ENCODE assay signal across 15 mouse cellular contexts in genomic region chr11:115446906-115447305, GRCm38 (mm10). TPM values are rescaled to one million over a fixed set of nuclear protein-coding genes. Genes with fewer than 3 reads are reported as not detected.
A peak's percentile ranks its signal among the peaks of the same experiment; 100 is the strongest.
DNase-seq lines count a peak whose midpoint lies in the region; ATAC-seq and TF ChIP-seq lines count a peak whose summit lies in the region.
"Had no signal": no experiment of that assay in that cellular context is flagged by ENCODE, and none has a peak within 500 bp of the region (broad histone marks: within the 10 kb centered on the region; RNA-seq: fewer than 3 reads in every experiment).

No protein-coding gene starts in this region.

- H3K9me3 ChIP-seq in heart, embryonic 10.5 days, result no peaks in the 10 kb centered on the region
- H3K9me3 ChIP-seq in liver, postnatal 0 days (ENCODE audit: low read length), result no peaks in the 10 kb centered on the region
- H3K9me3 ChIP-seq in forebrain, embryonic 16.5 days (ENCODE audit: control insufficient read depth, low read length), result no peaks in the 10 kb centered on the region
- H3K9me3 ChIP-seq: hindbrain, embryonic 12.5 days; limb, embryonic 13.5 days; midbrain, embryonic 13.5 days had no signal

- peak; percentile 51 to 55 for DNase-seq in heart, adult 18-20 months
- no peak for DNase-seq in heart, adult 8-10 months (ENCODE audit: low spot score)
- DNase-seq in heart, embryonic 10.5 days (ENCODE audit: low spot score), result no peak
- peak; percentile 60 for DNase-seq in kidney, adult 18-20 months
- DNase-seq in liver, postnatal 0 days, result no peak
- no peak for DNase-seq in lung, postnatal 4 days
- no peak for DNase-seq in MN1 (ENCODE audit: low spot score)
- DNase-seq: cerebellum, postnatal 14 days had no signal

- TF ChIP-seq EP300 in liver, postnatal 0 days (IDR thresholded peaks at IDR 0.05; ENCODE audit: low read depth), result no peak

- H3K4me2 ChIP-seq in liver, postnatal 0 days (ENCODE audit: low read depth, low read length), result peak overlapping the region; percentile 56
- no peak overlapping the region for H3K4me2 ChIP-seq in forebrain, embryonic 16.5 days (ENCODE audit: low read length)
- H3K4me2 ChIP-seq: hindbrain, embryonic 12.5 days; limb, embryonic 13.5 days; midbrain, embryonic 13.5 days had no signal

- peak overlapping the region; percentile 19; the same call in 1 of the 2 replicates for H3K4me3 ChIP-seq in heart, embryonic 10.5 days
- no peak overlapping the region for H3K4me3 ChIP-seq in liver, postnatal 0 days (ENCODE audit: low read depth, low read length)
- no peak overlapping the region for H3K4me3 ChIP-seq in forebrain, embryonic 16.5 days (replicated peaks; ENCODE audit: low read length)
- H3K4me3 ChIP-seq: hindbrain, embryonic 12.5 days; limb, embryonic 13.5 days; midbrain, embryonic 13.5 days had no signal

- no peak for ATAC-seq in liver, postnatal 0 days
- ATAC-seq in forebrain, embryonic 16.5 days, result no peak
- ATAC-seq: midbrain, embryonic 13.5 days had no signal

- H3K36me3 ChIP-seq in heart, embryonic 10.5 days, result no peaks in the 10 kb centered on the region
- no peaks in the 10 kb centered on the region for H3K36me3 ChIP-seq in liver, postnatal 0 days (replicated peaks; ENCODE audit: insufficient read depth, low read length)
- H3K36me3 ChIP-seq in forebrain, embryonic 16.5 days (ENCODE audit: control insufficient read depth, insufficient read depth), result no peaks in the 10 kb centered on the region
- H3K36me3 ChIP-seq: hindbrain, embryonic 12.5 days; limb, embryonic 13.5 days; midbrain, embryonic 13.5 days had no signal

- no peak for TF ChIP-seq CTCF in liver, postnatal 0 days (IDR thresholded peaks at IDR 0.05; ENCODE audit: low read depth)

- peaks cover 35% of the 10 kb centered on the region for H3K4me1 ChIP-seq in heart, embryonic 10.5 days
- H3K4me1 ChIP-seq in liver, postnatal 0 days (ENCODE audit: insufficient read depth), result peaks cover 25% of the 10 kb centered on the region
- no peaks in the 10 kb centered on the region for H3K4me1 ChIP-seq in forebrain, embryonic 16.5 days (replicated peaks; ENCODE audit: control insufficient read depth, insufficient read depth, low read length)
- H3K4me1 ChIP-seq: hindbrain, embryonic 12.5 days; midbrain, embryonic 13.5 days had no signal

- 32% methylated on average over 3 of the region's 3 CpGs for WGBS in heart, embryonic 10.5 days
- WGBS in liver, postnatal 0 days (ENCODE audit: insufficient replicate concordance), result 49% methylated on average over 3 of the region's 3 CpGs
- WGBS in forebrain, embryonic 16.5 days, result 79% methylated on average over 3 of the region's 3 CpGs

- H3K27ac ChIP-seq in heart, embryonic 10.5 days, result peak overlapping the region; percentile 73
- H3K27ac ChIP-seq in liver, postnatal 0 days (ENCODE audit: low read depth), result peak overlapping the region; percentile 86
- H3K27ac ChIP-seq in forebrain, embryonic 16.5 days (ENCODE audit: low read length), result no peak overlapping the region
- H3K27ac ChIP-seq: hindbrain, embryonic 12.5 days; limb, embryonic 13.5 days; midbrain, embryonic 13.5 days had no signal

- H3K9ac ChIP-seq in liver, postnatal 0 days (replicated peaks), result peak overlapping the region; percentile 54
- H3K9ac ChIP-seq in forebrain, embryonic 16.5 days (replicated peaks; ENCODE audit: low read depth, low read length), result no peak overlapping the region
- H3K9ac ChIP-seq: hindbrain, embryonic 12.5 days; limb, embryonic 13.5 days; midbrain, embryonic 13.5 days had no signal

- peaks cover 18% of the 10 kb centered on the region; the same call in 1 of the 2 replicates for H3K27me3 ChIP-seq in heart, embryonic 10.5 days (ENCODE audit: insufficient read depth, poor library complexity, severe bottlenecking)
- H3K27me3 ChIP-seq in liver, postnatal 0 days (ENCODE audit: insufficient read depth, low read length), result no peaks in the 10 kb centered on the region
- H3K27me3 ChIP-seq in forebrain, embryonic 16.5 days (replicated peaks; ENCODE audit: control insufficient read depth, insufficient read depth, low read length), result no peaks in the 10 kb centered on the region
- H3K27me3 ChIP-seq: limb, embryonic 13.5 days; midbrain, embryonic 13.5 days had no signal

RNA-seq across cellular contexts. Expression of gene Trim80, which starts 6.6 kb away (rescaled TPM):
- not detected for total RNA-seq in heart, adult 18-20 months (2021)
- under 1 TPM in 1 of 4 experiments, not detected in 3; 0.16 TPM for total RNA-seq in heart, adult 8-10 months (2022)
- 0.19 and 0.23 TPM in 2 replicates for polyA plus RNA-seq in heart, embryonic 10.5 days (2016; fragmentation: Nextera tagmentation; extraction: Ambion mirVana)
- polyA plus RNA-seq in liver, postnatal 0 days (2015; fragmentation: Nextera tagmentation; extraction: Ambion mirVana), result 2.1 and 2.8 TPM in 2 replicates
- polyA plus RNA-seq in forebrain, embryonic 16.5 days (2015; fragmentation: Nextera tagmentation; extraction: Ambion mirVana), result not detected in 2 replicates
- total RNA-seq: layer of hippocampus, adult 8-10 months; MEL had no signal
- polyA plus RNA-seq: hindbrain, embryonic 12.5 days; midbrain, embryonic 13.5 days; neural tube, embryonic 14.5 days had no signal

RNA-seq across cellular contexts. Expression of gene Slc16a5, which starts 15.4 kb away (rescaled TPM):
- under 1 TPM in 1 of 2 experiments, not detected in 1; 0.36 TPM for total RNA-seq in heart, adult 18-20 months (2021)
- not detected for total RNA-seq in heart, adult 8-10 months (2022)
- 0.33 and 0.36 TPM in 2 replicates for polyA plus RNA-seq in heart, embryonic 10.5 days (2016; fragmentation: Nextera tagmentation; extraction: Ambion mirVana)
- 10.4 and 11.5 TPM in 2 replicates for polyA plus RNA-seq in liver, postnatal 0 days (2015; fragmentation: Nextera tagmentation; extraction: Ambion mirVana)
- not detected in 2 replicates for polyA plus RNA-seq in forebrain, embryonic 16.5 days (2015; fragmentation: Nextera tagmentation; extraction: Ambion mirVana)
- total RNA-seq: MEL had no signal
- polyA plus RNA-seq: hindbrain, embryonic 12.5 days had no signal

RNA-seq across cellular contexts. Expression of gene Kctd2, which starts 27.0 kb away (rescaled TPM):
- 10 to 100 TPM; 30.1 to 31.0 TPM for total RNA-seq in heart, adult 18-20 months (2021)
- total RNA-seq in heart, adult 8-10 months (2022), result 10 to 100 TPM; 29.3 to 34.0 (median 29.7) TPM
- polyA plus RNA-seq in heart, embryonic 10.5 days (2016; fragmentation: Nextera tagmentation; extraction: Ambion mirVana), result 12.3 and 13.3 TPM in 2 replicates
- 5.4 and 6.3 TPM in 2 replicates for polyA plus RNA-seq in liver, postnatal 0 days (2015; fragmentation: Nextera tagmentation; extraction: Ambion mirVana)
- polyA plus RNA-seq in forebrain, embryonic 16.5 days (2015; fragmentation: Nextera tagmentation; extraction: Ambion mirVana), result 18.9 and 20.2 TPM in 2 replicates

RNA-seq across cellular contexts. Expression of gene Atp5h, which starts 27.1 kb away (rescaled TPM):
- 1,000 to 10,000 TPM; 2,170 to 2,492 TPM for total RNA-seq in heart, adult 18-20 months (2021)
- 1,000 to 10,000 TPM; 2,233 to 2,384 (median 2,275) TPM for total RNA-seq in heart, adult 8-10 months (2022)
- polyA plus RNA-seq in heart, embryonic 10.5 days (2016; fragmentation: Nextera tagmentation; extraction: Ambion mirVana), result 1,131 and 1,417 TPM in 2 replicates
- 857 and 872 TPM in 2 replicates for polyA plus RNA-seq in liver, postnatal 0 days (2015; fragmentation: Nextera tagmentation; extraction: Ambion mirVana)
- 641 and 688 TPM in 2 replicates for polyA plus RNA-seq in forebrain, embryonic 16.5 days (2015; fragmentation: Nextera tagmentation; extraction: Ambion mirVana)

RNA-seq across cellular contexts. Expression of gene Armc7, which starts 28.6 kb away (rescaled TPM):
- 1 to 10 TPM; 1.8 to 1.9 TPM for total RNA-seq in heart, adult 18-20 months (2021)
- total RNA-seq in heart, adult 8-10 months (2022), result 1 to 10 TPM; 1.2 to 2.2 (median 1.9) TPM
- polyA plus RNA-seq in heart, embryonic 10.5 days (2016; fragmentation: Nextera tagmentation; extraction: Ambion mirVana), result 5.4 and 7.6 TPM in 2 replicates
- 2.9 and 3.9 TPM in 2 replicates for polyA plus RNA-seq in liver, postnatal 0 days (2015; fragmentation: Nextera tagmentation; extraction: Ambion mirVana)
- polyA plus RNA-seq in forebrain, embryonic 16.5 days (2015; fragmentation: Nextera tagmentation; extraction: Ambion mirVana), result 16.2 and 17.3 TPM in 2 replicates

Comparison
In these comparisons a context has a peak if more than half of its experiments do, and no peak if none do; other contexts are left out.
1. DNase-seq: peak in heart, adult 18-20 months (2 of 2) and kidney, adult 18-20 months (single experiment); none in heart, adult 8-10 months (single experiment), heart, embryonic 10.5 days (single experiment), liver, postnatal 0 days (single experiment), lung, postnatal 4 days (0 of 2) and MN1 (single experiment).